Mouse (Mus musculus) activated CD4-positive, CD25-positive, alpha-beta regulatory T cell (primary cell): ENCODE measurements around the gene Gm8206. TPM values are rescaled to one million over a fixed set of nuclear protein-coding genes. Genes with fewer than 3 reads are reported as not detected.

Source experiments
- polyA plus RNA-seq, 2 experiments: library from polyadenylated mRNA; unstranded; fragments of 100-300 nt; shearing (Covaris generic); gene quantifications; one replicate each; pipeline ENCODE4 v1.2.1; 2017

The Gm8206 gene
- under 1 TPM; 0.16 to 0.26 TPM for polyA plus RNA-seq

GRCm38 (mm10) chr14:6093842-6094241 is at the start of gene Gm8206:
Gm8206 (minus strand) TSS chr14:6093942.

GRCm38 (mm10) chr14:6125707-6126106 is 32.0 kb upstream of the Gm8206 start, which contains the start of gene Gm3476:
Gm3476 (minus strand) TSS chr14:6125807.

GRCm38 (mm10) chr14:6108272-6108925 is 14.7 kb upstream of the Gm8206 start, which contains the start of gene Gm3468:
Gm3468 (minus strand) TSS chr14:6108665.

GRCm38 (mm10) chr14:6058167-6058566 is 35.6 kb downstream of the Gm8206 start, which contains the start of gene Gm6337:
Gm6337 (minus strand) TSS chr14:6058267.

GRCm38 (mm10) chr14:5979037-5979436 is 114.7 kb downstream of the Gm8206 start, which contains the start of gene Gm3453:
Gm3453 (minus strand) TSS chr14:5979137.

Other genes starting within 250 kb of the Gm8206 start
- under 1 TPM; 0.12 to 0.53 TPM for gene Gm8237, start 213.6 kb downstream of the Gm8206 start, polyA plus RNA-seq
- gene Gm3248, start 132.2 kb downstream of the Gm8206 start, polyA plus RNA-seq, result under 1 TPM; 0.56 to 0.69 TPM
- under 1 TPM in 1 of 2 experiments, not detected in 1; 0.33 TPM for gene Gm3453, start 114.8 kb downstream of the Gm8206 start, polyA plus RNA-seq
- gene Gm6337, start 35.7 kb downstream of the Gm8206 start, polyA plus RNA-seq, result not detected
- gene Gm3468, start 14.7 kb upstream of the Gm8206 start, polyA plus RNA-seq, result 1 to 10 TPM; 2.9 to 4.1 TPM
- under 1 TPM in 1 of 2 experiments, not detected in 1; 0.68 TPM for gene Gm3476, start 31.9 kb upstream of the Gm8206 start, polyA plus RNA-seq
- gene Gm21560, start 125.3 kb upstream of the Gm8206 start, polyA plus RNA-seq, result under 1 TPM in 1 of 2 experiments, not detected in 1; 0.11 TPM
- gene Gm3411, start 193.3 kb upstream of the Gm8206 start, polyA plus RNA-seq, result 1 to 10 TPM; 1.4 to 2.8 TPM
- gene Gm21103, start 210.9 kb upstream of the Gm8206 start, polyA plus RNA-seq, result under 1 TPM in 1 of 2 experiments, not detected in 1; 0.34 TPM
- not detected for gene Gm3618, start 249.7 kb upstream of the Gm8206 start, polyA plus RNA-seq